Mouse (Mus musculus) lung, adult 18-20 months (tissue): ENCODE measurements around the gene Chd9.

Experiments used
- DNase-seq, 2 experiments: peaks; one replicate each; pipeline ENCODE4 v3.0.0; 2022; ENCODE audit warnings: mixed read lengths in 2 of 2

The Chd9 gene

GRCm38 (mm10) chr8:90828181-90828986 lies at the start of gene Chd9:
Gene Chd9, plus strand, starts transcription at chr8:90828352.
- DNase-seq: peak; percentile 94 to 95

DNA sequence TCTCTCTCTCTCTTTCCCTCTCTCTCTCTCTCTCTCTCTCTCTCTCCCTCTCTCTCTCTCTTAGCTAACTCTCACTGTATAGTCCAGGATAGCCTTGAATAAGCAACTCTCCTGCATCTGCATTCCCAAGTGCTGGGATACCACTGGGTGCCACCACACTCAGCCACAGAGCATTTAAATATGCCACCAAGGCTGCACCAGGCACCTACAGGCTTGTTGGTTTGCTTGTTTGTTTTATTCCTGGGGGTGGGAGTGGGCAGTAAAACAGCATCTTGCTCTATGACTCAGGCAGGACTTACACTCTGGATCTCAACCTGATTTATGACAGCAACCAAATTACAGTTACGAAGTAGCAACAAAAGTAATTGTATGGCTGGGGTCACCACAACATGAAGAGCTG lies 36.5 kb upstream of the Chd9 start:
- no peak for DNase-seq

- peak; percentile 54 to 72 for DNase-seq
These were observed 34.4 kb upstream of the Chd9 start for GRCm38 (mm10) chr8:90793710-90794109.

DNA sequence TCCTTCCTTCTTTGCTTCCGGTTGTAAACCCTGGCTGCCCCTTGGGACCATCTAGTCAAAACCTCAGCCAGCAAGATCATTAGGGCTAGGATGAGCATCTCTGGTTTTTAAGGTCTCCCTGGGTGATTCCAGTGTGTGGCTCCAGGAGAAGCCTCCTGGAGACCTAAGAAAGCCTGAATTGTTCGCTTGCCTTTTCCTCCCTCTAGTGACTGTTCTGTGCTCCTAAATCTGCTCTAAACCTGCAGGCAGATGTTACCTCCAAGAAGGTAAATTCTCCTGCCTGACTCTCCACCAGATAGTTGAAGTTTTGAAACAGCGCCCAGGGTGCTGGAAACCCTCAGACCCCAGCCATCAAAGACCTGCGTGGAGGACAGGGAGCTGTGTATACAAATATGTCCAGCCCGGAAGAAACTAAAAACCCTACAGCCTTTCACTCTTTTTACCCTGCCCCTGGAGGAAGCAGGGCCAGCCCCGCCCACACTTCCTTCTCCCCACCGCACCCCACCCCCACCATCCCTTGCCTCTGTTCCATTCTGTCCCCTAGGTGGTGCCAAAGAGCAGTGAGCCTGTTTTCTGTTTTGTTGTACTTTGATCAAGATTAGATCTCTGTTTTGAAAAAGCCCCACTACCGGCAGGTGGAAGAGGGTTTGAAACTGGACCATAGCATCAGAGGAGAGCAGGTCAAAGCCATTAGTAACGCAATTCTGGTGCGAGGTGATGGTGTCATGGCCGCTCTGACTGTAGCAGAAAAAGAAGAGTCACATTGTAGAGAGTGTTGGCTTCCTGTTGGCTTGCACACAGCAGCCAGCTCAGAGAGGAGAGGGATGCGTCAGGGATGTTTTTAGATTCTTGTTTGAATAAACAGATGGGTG lies 32.9 kb upstream of the Chd9 start:
- DNase-seq: peak; percentile 70 to 81

DNA sequence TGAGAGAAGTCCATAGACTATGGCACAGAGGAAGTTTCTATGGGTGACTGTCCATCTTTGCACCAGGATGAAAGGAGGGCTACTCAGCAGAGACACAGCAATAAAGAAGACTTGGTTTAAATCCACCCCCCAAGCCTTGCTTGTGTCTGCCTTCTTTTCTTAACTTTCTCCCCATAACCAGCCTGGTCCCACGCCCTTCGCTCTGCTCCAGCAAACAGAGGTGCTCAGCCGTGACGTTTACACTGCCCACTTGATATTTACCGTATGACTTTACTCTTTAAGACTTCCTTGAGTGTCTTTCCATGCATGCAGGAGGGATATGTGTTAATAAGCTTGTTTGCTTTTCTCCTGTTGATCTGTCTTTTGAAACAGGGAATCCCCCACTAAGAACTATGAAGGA lies 28.7 kb upstream of the Chd9 start:
- DNase-seq: no peak

- no peak for DNase-seq
These were observed 14.4 kb upstream of the Chd9 start for GRCm38 (mm10) chr8:90813602-90814320.

GRCm38 (mm10) chr8:90816061-90816882 lies 11.9 kb upstream of the Chd9 start:
- no peak for DNase-seq

DNA sequence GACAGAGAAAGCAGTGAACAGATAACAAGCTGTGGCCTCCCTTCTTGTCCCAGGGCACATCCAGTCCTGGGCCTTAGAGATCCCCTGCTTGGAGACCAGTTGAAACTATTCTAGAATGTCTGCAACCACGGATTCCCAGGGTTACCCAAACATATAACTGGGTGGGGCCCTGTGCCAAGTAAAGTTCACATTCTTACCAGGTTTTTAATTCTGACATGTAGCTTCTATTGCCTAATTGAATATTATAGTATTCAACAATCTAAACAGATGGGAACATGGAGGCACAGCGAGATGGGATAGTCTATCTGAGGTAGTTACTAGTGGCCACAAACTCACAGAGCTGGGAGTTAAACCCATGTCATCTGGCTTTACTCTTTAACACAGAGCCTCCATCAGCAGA lies 10.9 kb upstream of the Chd9 start, which contains the start of gene Gm19935:
Gene Gm19935, minus strand, starts transcription at position 101 of the 400 bp plus-strand sequence.
- DNase-seq: no peak

- DNase-seq: no peak
These were observed 8.4 kb upstream of the Chd9 start for GRCm38 (mm10) chr8:90819561-90820320.

GRCm38 (mm10) chr8:90820321-90820696 lies 7.8 kb upstream of the Chd9 start:
- DNase-seq: no peak

- DNase-seq: no peak
These were observed 5.7 kb upstream of the Chd9 start for GRCm38 (mm10) chr8:90822443-90822842.

DNA sequence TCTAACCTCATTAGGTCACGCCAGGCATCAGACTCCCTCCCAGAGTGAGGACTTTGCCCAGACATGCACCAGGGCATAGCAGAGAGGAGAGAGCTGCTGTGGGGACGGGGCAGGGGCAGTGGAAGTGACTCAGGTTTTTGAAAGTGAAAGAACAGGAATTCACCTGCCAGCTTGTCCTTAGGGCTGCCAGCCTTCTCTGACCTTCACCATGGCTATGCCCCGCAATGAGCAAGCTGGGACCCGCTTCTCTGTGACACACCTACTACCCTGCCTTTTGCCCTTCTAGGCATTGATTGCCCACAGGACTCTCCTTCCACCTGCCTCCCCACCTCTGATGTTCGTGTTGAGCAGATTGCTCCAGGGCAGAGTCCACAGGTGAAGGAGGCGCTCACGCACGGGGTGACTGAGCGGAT lies 2.7 kb upstream of the Chd9 start:
- DNase-seq: peak in 1 of 2 experiments; percentile 36

- no peak for DNase-seq
These were observed 1.0 kb downstream of the Chd9 start for GRCm38 (mm10) chr8:90828987-90829740.

GRCm38 (mm10) chr8:90829825-90830224 lies 1.7 kb downstream of the Chd9 start:
- no peak for DNase-seq

DNA sequence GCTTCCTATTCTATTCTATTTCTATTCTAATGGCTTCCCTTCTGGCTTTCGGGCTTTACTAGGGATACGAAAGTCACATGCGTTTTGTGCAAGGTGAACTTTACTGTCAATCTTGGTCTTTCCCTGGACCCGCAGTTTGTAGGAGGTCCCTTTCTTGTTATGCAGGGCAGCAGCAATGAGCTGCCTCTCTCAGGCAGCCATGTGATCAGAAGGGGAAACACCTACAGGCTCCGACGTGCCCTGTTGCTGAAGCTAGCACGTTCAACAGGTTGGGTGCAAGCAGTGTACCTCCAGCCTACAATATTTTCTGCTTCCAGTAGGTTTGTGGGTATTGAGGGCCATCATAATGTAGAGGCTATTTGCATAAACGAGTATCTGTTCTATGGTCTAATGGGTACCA lies 2.8 kb downstream of the Chd9 start:
- DNase-seq: no peak

- DNase-seq: no peak
These were observed 4.6 kb downstream of the Chd9 start for GRCm38 (mm10) chr8:90832576-90833289.

- no peak for DNase-seq
These were observed 5.6 kb downstream of the Chd9 start for GRCm38 (mm10) chr8:90833628-90834320.

DNA sequence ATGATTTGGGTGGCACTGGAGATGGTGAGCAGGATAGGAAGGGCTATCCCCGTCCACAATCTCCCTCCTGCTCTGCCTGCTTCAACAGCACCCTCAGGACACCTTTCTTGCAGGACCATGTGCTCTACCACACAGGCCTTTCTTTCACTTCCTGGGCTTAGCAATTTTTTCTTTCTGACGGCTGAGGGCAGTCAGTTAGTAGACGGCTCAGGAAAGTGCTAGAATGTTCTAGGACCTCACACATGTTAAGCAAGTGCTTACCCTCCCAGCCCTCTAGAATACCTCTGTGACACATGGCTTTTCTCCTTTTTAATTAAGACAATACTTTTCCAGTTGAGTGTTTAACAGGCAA lies 6.1 kb downstream of the Chd9 start:
- DNase-seq: no peak

GRCm38 (mm10) chr8:90837440-90837839 lies 9.3 kb downstream of the Chd9 start:
- DNase-seq: no peak
